Mouse (Mus musculus): ENCODE results near the gene Scgb2b24.

Gene Scgb2b24

GRCm38 (mm10) chr7:33739212-33739611, at the start of gene Scgb2b24:
Gene Scgb2b24 (minus strand): TSS chr7:33739312.
- no peak for DNase-seq

GRCm38 (mm10) chr7:33743499-33743898, 4.4 kb upstream of the Scgb2b24 start, which contains the start of gene Scgb1b24:
Gene Scgb1b24 (plus strand): TSS chr7:33743799.
- DNase-seq = no peak

- no peak for DNase-seq
Measured at GRCm38 (mm10) chr7:33689864-33690263, 49.2 kb downstream of the Scgb2b24 start.
